Mouse (Mus musculus) ES-E14 (cell line): ENCODE data around the gene Pcnx4. TPM values are rescaled to one million over a fixed set of nuclear protein-coding genes. Genes with fewer than 3 reads are reported as not detected.

ENCODE experiments used
- DNase-seq: peaks from one replicate; pipeline ENCODE4 v3.0.0-alpha.2; 2013; ENCODE audit warnings: low read depth, low spot score
- H3K27ac ChIP-seq: 2 replicates; pipeline ENCODE4 v1.5.1; 2012; ENCODE audit warnings: low read depth, mild to moderate bottlenecking, low read length, moderate library complexity, mixed read lengths; ENCODE audit not compliant: poor library complexity, insufficient read depth, severe bottlenecking
- H3K36me3 ChIP-seq: 2 replicates; pipeline ENCODE4 v1.6.1; 2012; ENCODE audit warnings: mild to moderate bottlenecking, low read length, moderate library complexity, mixed read lengths; ENCODE audit not compliant: control insufficient read depth, poor library complexity, insufficient read depth, severe bottlenecking
- H3K4me1 ChIP-seq, 2 experiments: fragments of 150-350 bp in 1 of 2; sonication (generic) in 1 of 2; 2 replicates each; pipeline ENCODE4 v1.6.1; 2012; ENCODE audit warnings: low read length in 2 of 2, mild to moderate bottlenecking in 1 of 2, mixed read lengths in 1 of 2; ENCODE audit not compliant: control insufficient read depth in 2 of 2, insufficient read depth in 2 of 2, poor library complexity in 1 of 2
- H3K4me3 ChIP-seq, 2 experiments: fragments of 150-350 bp in 1 of 2; sonication (generic) in 1 of 2; 2 replicates each; pipeline ENCODE4 v1.5.1; 2012; ENCODE audit warnings: low read length in 2 of 2, low read depth in 1 of 2, mild to moderate bottlenecking in 1 of 2, mixed read lengths in 1 of 2; ENCODE audit not compliant: insufficient read depth in 1 of 2, poor library complexity in 1 of 2, severe bottlenecking in 1 of 2
- H3K9ac ChIP-seq: 2 replicates; pipeline ENCODE4 v1.6.1; 2012; ENCODE audit warnings: low read depth, mild to moderate bottlenecking, low read length, mixed read lengths; ENCODE audit not compliant: poor library complexity, insufficient read depth, severe bottlenecking
- H3K9me3 ChIP-seq: fragments of 150-350 bp; sonication (generic); 2 replicates; pipeline ENCODE4 v1.6.1; 2012; ENCODE audit warnings: low read depth, mild to moderate bottlenecking, low read length; ENCODE audit not compliant: control insufficient read depth, insufficient read depth
- CHD2 ChIP-seq: IDR thresholded peaks from 2 replicates; pipeline ENCODE4 v1.6.1; 2014; ENCODE audit warnings: mild to moderate bottlenecking, low read depth, low read length, inconsistent platforms
- HCFC1 ChIP-seq: IDR thresholded peaks from 2 replicates; pipeline ENCODE4 v1.6.1; 2012; ENCODE audit warnings: low read length, inconsistent platforms, borderline replicate concordance; ENCODE audit not compliant: insufficient read depth
- MAFK ChIP-seq: IDR thresholded peaks from 2 replicates; pipeline ENCODE4 v1.6.1; 2014; ENCODE audit warnings: mild to moderate bottlenecking, low read depth, low read length, inconsistent platforms; ENCODE audit not compliant: insufficient read depth
- ZC3H11A ChIP-seq: IDR thresholded peaks from 2 replicates; pipeline ENCODE4 v1.6.1; 2012; ENCODE audit warnings: low read depth, mild to moderate bottlenecking, inconsistent platforms, low read length, borderline replicate concordance
- ZNF384 ChIP-seq: IDR thresholded peaks from 2 replicates; pipeline ENCODE4 v1.6.1; 2012; ENCODE audit warnings: low read depth, low read length, inconsistent platforms
- in situ Hi-C, 2 experiments: fragments of 600-800 bp; cut with MboI; formaldehyde crosslinking; loops; one replicate each; pipeline ENCODE4 v1.15.1; 2025; ENCODE audit warnings: low sequenced_read_pairs in 2 of 2, inconsistent platforms in 1 of 2; ENCODE audit not compliant: unreplicated experiment in 2 of 2
- total RNA-seq: library from RNA; depleted of rRNA; stranded (reverse); fragments of 300-350 nt; gene quantifications from 2 replicates; pipeline ENCODE4 v1.2.3, GENCODE M21; 2012; rRNA removed

The Pcnx4 gene
- total RNA-seq, 1 experiment = 11.1 TPM

DNA sequence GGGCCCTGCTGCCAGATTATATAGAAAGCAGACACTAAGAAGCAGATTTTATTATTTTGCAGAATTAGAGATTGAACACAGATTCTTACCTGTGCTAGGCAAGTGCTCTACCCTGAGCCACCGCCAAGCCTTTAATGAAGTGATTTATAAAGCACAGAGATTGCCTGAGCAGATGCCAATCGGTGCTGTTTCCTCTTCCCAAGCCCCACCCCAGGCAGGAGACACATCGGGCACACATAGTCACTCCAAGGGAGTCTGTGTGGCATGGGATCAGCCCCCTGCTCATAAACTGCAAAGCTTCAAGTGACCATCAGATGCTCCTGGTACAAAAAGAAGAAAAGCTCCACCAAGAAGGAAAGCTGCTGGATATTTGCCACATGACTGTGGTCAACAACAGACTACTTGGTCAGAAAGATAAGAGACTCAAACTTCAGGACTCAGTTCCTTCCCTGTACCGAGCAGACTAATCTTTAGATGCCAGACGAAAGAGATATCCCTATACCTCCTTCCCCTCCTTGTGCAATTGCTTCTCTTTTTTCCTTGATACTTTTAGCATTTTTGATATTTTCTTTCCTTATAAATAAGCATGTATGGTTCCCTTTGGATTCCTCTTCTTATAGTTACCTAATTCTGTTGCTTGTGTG is 86.8 kb downstream of the Pcnx4 start:
- Histone ChIP-seq H3K9me3 (no peaks in the 10 kb centered on the region), H3K4me3 (no peak overlapping the region), H3K4me1 (no peaks in the 10 kb centered on the region), H3K9ac (no peak overlapping the region), H3K27ac (no peak overlapping the region), H3K36me3 (no peaks in the 10 kb centered on the region)
- in situ Hi-C loops = no loop called here
- DNase-seq = no peak
- TF ChIP-seq HCFC1 = no peak
- no peak for TF ChIP-seq CHD2
- TF ChIP-seq ZNF384 = no peak
- TF ChIP-seq MAFK = no peak
- no peak for TF ChIP-seq ZC3H11A

DNA sequence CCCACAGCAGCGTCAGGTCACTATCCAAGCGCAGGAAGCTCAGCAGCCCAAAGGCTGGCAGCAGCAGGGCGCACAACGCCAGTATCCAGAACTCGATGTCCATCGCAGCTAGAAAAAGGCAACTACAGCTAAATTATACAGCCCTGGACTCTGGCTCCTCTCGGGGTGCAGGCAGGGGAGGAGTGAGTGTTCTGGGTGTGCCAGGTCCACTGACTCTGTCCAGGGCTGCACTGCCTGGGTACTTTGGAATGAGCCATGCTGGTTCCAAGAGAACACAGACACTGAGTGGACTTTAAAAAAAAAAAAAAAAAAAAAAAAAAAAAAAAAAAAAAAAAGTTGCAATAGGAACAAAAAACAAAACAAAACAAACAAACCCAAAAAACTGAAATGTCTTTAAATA is 92.6 kb downstream of the Pcnx4 start:
- in situ Hi-C loops = no loop called here
- Histone ChIP-seq H3K4me3 (no peak overlapping the region), H3K9me3 (no peaks in the 10 kb centered on the region), H3K36me3 (no peaks in the 10 kb centered on the region), H3K9ac (no peak overlapping the region), H3K27ac (no peak overlapping the region), H3K4me1 (no peaks in the 10 kb centered on the region)
- no peak for TF ChIP-seq MAFK
- no peak for TF ChIP-seq HCFC1
- no peak for TF ChIP-seq CHD2
- TF ChIP-seq ZC3H11A = no peak
- no peak for TF ChIP-seq ZNF384
- no peak for DNase-seq

Other genes starting within 250 kb of the Pcnx4 start
- 8.7 and 13.6 TPM in 2 replicates for gene Rtn1, start 127.3 kb upstream of the Pcnx4 start, total RNA-seq
- gene Lrrc9, start 94.5 kb upstream of the Pcnx4 start, total RNA-seq = 0.94 and 1.5 TPM in 2 replicates
- gene Gm4756, start 113.3 kb downstream of the Pcnx4 start, total RNA-seq = 0.63 and 0.67 TPM in 2 replicates
- 11.1 and 24.3 TPM in 2 replicates for gene Dhrs7, start 128.5 kb downstream of the Pcnx4 start, total RNA-seq
- 117 and 121 TPM in 2 replicates for gene Ppm1a, start 221.1 kb downstream of the Pcnx4 start, total RNA-seq